Mouse (Mus musculus) liver, embryonic 11.5 days (tissue): ENCODE data around the gene Hist1h2ae. TPM values are rescaled to one million over a fixed set of nuclear protein-coding genes. Genes with fewer than 3 reads are reported as not detected.
A peak's percentile ranks its signal among the peaks of the same experiment; 100 is the strongest.

ENCODE experiments used
- ATAC-seq: fragments of 200-750 bp; cut with Nextera tagmentation; replicated peaks from 2 replicates; pipeline ENCODE4 v1.8.0; 2017; ENCODE audit warnings: moderate number of reproducible peaks, mild to moderate bottlenecking, moderate TSS enrichment, moderate library complexity; ENCODE audit not compliant: low FRiP score
- DNase-seq: peaks from one replicate; pipeline ENCODE4 v3.0.0-alpha.2; 2017; ENCODE audit warnings: low spot score
- H3K27ac ChIP-seq: fragments of 300-500 bp; sonication (generic); 2 replicates; pipeline ENCODE4 v1.5.1; 2014; ENCODE audit warnings: mild to moderate bottlenecking, low read depth, low read length, control low read depth
- H3K27me3 ChIP-seq: fragments of 300-500 bp; sonication (generic); replicated peaks from 2 replicates; pipeline ENCODE4 v1.6.1; 2014; ENCODE audit warnings: low read length, mixed read lengths; ENCODE audit not compliant: control insufficient read depth, insufficient read depth
- H3K36me3 ChIP-seq: fragments of 300-500 bp; sonication (generic); 2 replicates; pipeline ENCODE4 v1.6.1; 2014; ENCODE audit warnings: mild to moderate bottlenecking, low read length, moderate library complexity, mixed read lengths; ENCODE audit not compliant: control insufficient read depth, insufficient read depth
- H3K4me1 ChIP-seq: fragments of 300-500 bp; sonication (generic); replicated peaks from 2 replicates; pipeline ENCODE4 v1.6.1; 2014; ENCODE audit warnings: low read length, mixed read lengths; ENCODE audit not compliant: control insufficient read depth, insufficient read depth
- H3K4me2 ChIP-seq: fragments of 300-500 bp; sonication (generic); 2 replicates; pipeline ENCODE4 v1.6.1; 2014; ENCODE audit warnings: mild to moderate bottlenecking, control low read depth, moderate library complexity
- H3K4me3 ChIP-seq: fragments of 300-500 bp; sonication (generic); 2 replicates; pipeline ENCODE4 v1.5.1; 2014; ENCODE audit warnings: low read depth, low read length, control low read depth
- H3K9ac ChIP-seq: fragments of 300-500 bp; sonication (generic); 2 replicates; pipeline ENCODE4 v1.6.1; 2014; ENCODE audit warnings: low read depth, low read length, control low read depth
- H3K9me3 ChIP-seq: fragments of 300-500 bp; sonication (generic); 2 replicates; pipeline ENCODE4 v1.6.1; 2016; ENCODE audit warnings: low read length, inconsistent platforms, mixed read lengths; ENCODE audit not compliant: control insufficient read depth
- WGBS: fragments of 180-500 bp; shearing (Covaris S2); extraction: QIAGEN DNeasy Blood & Tissue Kit; methylation state at CpG from one replicate; pipeline ENCODE4 v1.1.7; 2014; 5-methylcytosine and 5-hydroxymethylcytosine counted together
- polyA plus RNA-seq: library from polyadenylated mRNA; unstranded; fragments of >200 nt; fragmentation: Nextera tagmentation; extraction: Ambion mirVana; gene quantifications from 2 replicates; pipeline ENCODE4 v1.2.1, GENCODE M21; 2014

The Hist1h2ae gene
- 61.3 and 62.9 TPM in 2 replicates for polyA plus RNA-seq

- H3K4me1 ChIP-seq = no peaks in the 10 kb centered on the region
- WGBS = 0% methylated on average over 18 of the region's 18 CpGs
- peak within 1 kb of the TSS; percentile 50 for H3K4me3 ChIP-seq
- peak within 1 kb of the TSS; percentile 79 for H3K9ac ChIP-seq
- DNase-seq (peak; percentile 77), ATAC-seq (peak; percentile 82)
- H3K36me3 ChIP-seq = no peaks in the 10 kb centered on the region
- peak within 1 kb of the TSS; percentile 73 for H3K4me2 ChIP-seq
- H3K27me3 ChIP-seq = no peaks in the 10 kb centered on the region
- H3K9me3 ChIP-seq = no peaks in the 10 kb centered on the region
- H3K27ac ChIP-seq = peak within 1 kb of the TSS; percentile 98
These were observed at the start of gene Hist1h2ae, which contains the start of gene Hist1h2bg for GRCm38 (mm10) chr13:23571022-23571503. Gene Hist1h2ae (minus strand): TSS chr13:23571220. Gene Hist1h2bg (plus strand): TSS chr13:23571396.

GRCm38 (mm10) chr13:23620056-23620732 lies 49.2 kb upstream of the Hist1h2ae start:
- H3K4me1 ChIP-seq = peaks cover 11% of the 10 kb centered on the region; the same call in 1 of the 2 replicates
- H3K27me3 ChIP-seq = no peaks in the 10 kb centered on the region
- 41% methylated on average over 12 of the region's 12 CpGs for WGBS
- H3K4me3 ChIP-seq = peak overlapping the region; percentile 68
- ATAC-seq = no peak
- H3K9ac ChIP-seq = peak overlapping the region; percentile 98
- no peak for DNase-seq
- no peaks in the 10 kb centered on the region for H3K36me3 ChIP-seq
- H3K9me3 ChIP-seq = no peaks in the 10 kb centered on the region
- H3K4me2 ChIP-seq = peak overlapping the region; percentile 96
- H3K27ac ChIP-seq = peak overlapping the region; percentile 100

DNA sequence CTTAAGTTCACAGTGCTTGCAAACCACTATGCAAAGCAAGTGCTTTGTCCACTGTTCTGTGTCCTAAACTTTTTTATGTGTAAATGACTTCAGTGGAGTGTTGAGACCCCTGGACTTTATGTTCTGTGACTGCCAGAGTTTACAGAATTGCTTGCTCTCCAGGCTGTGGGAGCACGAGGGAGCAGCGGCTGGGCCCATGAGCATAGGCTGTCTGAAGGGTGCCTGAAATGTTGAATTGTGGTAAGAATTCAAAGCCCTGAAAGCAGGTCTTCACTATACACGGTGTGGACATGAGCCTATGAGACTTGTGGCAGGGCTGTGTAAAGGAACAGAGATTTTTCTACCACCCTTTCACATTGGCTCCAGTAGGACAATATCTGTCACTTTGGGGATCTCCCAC lies 40.6 kb upstream of the Hist1h2ae start:
- H3K9me3 ChIP-seq = no peaks in the 10 kb centered on the region
- 83% methylated on average over 3 of the region's 3 CpGs for WGBS
- 0 out of 2 replicates have a peak, but pooled peaks cover 3% of the 10 kb centered on the region for H3K36me3 ChIP-seq
- no peaks in the 10 kb centered on the region for H3K27me3 ChIP-seq
- H3K9ac ChIP-seq = no peak overlapping the region
- peaks cover 8% of the 10 kb centered on the region; the same call in 1 of the 2 replicates for H3K4me1 ChIP-seq
- no peak overlapping the region for H3K4me3 ChIP-seq
- no peak for DNase-seq
- no peak overlapping the region for H3K27ac ChIP-seq
- ATAC-seq = no peak
- no peak overlapping the region for H3K4me2 ChIP-seq

DNA sequence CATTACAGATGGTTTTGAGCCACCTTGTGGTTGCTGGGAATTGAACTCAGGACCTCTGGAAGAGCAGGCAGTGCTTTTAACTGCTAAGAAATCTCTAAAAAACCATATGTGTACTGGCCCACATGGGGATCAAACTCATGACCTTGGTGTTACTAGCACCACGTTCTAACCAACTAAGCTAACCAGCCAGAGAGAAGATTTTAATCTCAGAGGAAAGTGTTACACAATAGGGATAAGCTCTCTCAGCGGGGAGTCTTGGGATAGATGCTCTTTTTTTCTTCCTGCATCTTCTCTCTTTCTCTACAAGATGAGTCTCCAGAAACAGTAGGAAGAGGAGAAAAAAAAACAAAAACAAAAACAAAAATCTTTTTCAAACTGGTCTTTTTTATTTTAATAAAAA lies 39.4 kb upstream of the Hist1h2ae start:
- peaks cover 8% of the 10 kb centered on the region; the same call in 1 of the 2 replicates for H3K4me1 ChIP-seq
- H3K27ac ChIP-seq = no peak overlapping the region
- H3K9ac ChIP-seq = no peak overlapping the region
- 61% methylated on average over 2 of the region's 2 CpGs for WGBS
- DNase-seq (no peak), ATAC-seq (no peak)
- no peak overlapping the region for H3K4me3 ChIP-seq
- H3K4me2 ChIP-seq = no peak overlapping the region
- H3K27me3 ChIP-seq = no peaks in the 10 kb centered on the region
- 0 out of 2 replicates have a peak, but pooled peaks cover 3% of the 10 kb centered on the region for H3K36me3 ChIP-seq
- H3K9me3 ChIP-seq = no peaks in the 10 kb centered on the region

DNA sequence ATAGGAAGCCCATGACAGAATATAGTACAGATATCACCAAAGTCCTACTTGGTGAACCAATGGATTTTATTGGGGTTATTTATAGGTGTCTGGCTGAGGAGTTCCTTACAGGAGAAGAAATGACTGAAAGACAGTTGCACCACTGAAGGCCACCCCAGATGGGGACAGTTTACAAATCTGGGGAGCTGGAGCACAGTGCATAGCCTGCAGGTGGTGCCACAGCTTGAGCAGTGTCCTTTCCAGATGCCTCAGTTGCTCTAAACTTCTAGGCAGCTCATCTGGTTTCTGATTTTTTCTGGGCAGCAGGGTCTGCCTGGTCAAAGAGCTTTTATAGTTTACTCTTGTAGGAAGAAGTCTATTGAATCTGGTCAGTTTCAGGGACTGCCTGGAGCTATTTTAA lies 38.8 kb upstream of the Hist1h2ae start:
- Histone ChIP-seq H3K9me3 (no peaks in the 10 kb centered on the region), H3K4me2 (no peak overlapping the region), H3K4me1 (peaks cover 8% of the 10 kb centered on the region; the same call in 1 of the 2 replicates), H3K36me3 (0 out of 2 replicates have a peak, but pooled peaks cover 3% of the 10 kb centered on the region), H3K27me3 (no peaks in the 10 kb centered on the region), H3K27ac (0 out of 2 replicates have a peak overlapping the region, but pooled peaks have one; percentile 41), H3K9ac (no peak overlapping the region), H3K4me3 (no peak overlapping the region)
- ATAC-seq (no peak), DNase-seq (no peak)

DNA sequence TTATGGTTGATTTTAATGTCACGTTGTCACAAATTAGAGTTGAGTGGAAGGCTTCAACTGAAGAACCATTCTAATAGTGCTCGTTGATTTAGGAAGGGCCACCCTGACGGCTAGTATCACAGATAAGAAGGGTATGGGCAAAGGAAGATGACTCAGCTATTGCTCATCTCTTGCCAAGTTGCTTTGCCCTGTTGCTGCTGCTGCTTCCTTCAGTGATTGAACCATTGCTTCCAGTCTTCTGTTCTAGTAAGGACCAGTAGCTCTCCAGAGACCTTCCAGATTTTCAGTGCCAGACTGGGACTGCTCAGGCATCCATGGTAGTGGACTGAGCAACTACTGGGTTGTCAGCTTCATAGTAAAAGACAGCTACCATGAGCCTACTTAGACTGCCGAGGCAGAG lies 38.2 kb upstream of the Hist1h2ae start:
- Histone ChIP-seq H3K9ac (no peak overlapping the region), H3K4me3 (no peak overlapping the region), H3K27ac (no peak overlapping the region), H3K4me2 (no peak overlapping the region), H3K4me1 (peaks cover 8% of the 10 kb centered on the region; the same call in 1 of the 2 replicates), H3K36me3 (0 out of 2 replicates have a peak, but pooled peaks cover 3% of the 10 kb centered on the region), H3K27me3 (no peaks in the 10 kb centered on the region), H3K9me3 (no peaks in the 10 kb centered on the region)
- DNase-seq (no peak), ATAC-seq (peak; percentile 73)
- WGBS = 49% methylated on average over 4 of the region's 4 CpGs

GRCm38 (mm10) chr13:23605052-23605451 lies 34.0 kb upstream of the Hist1h2ae start:
- 83% methylated on average over 3 of the region's 3 CpGs for WGBS
- Histone ChIP-seq H3K27ac (no peak overlapping the region), H3K4me2 (no peak overlapping the region)

GRCm38 (mm10) chr13:23604452-23604851 lies 33.4 kb upstream of the Hist1h2ae start:
- DNase-seq = no peak
- Histone ChIP-seq H3K36me3 (no peaks in the 10 kb centered on the region), H3K9ac (no peak overlapping the region), H3K4me3 (no peak overlapping the region), H3K27me3 (no peaks in the 10 kb centered on the region), H3K9me3 (no peaks in the 10 kb centered on the region), H3K4me2 (no peak overlapping the region), H3K27ac (no peak overlapping the region), H3K4me1 (peaks cover 2% of the 10 kb centered on the region; the same call in 1 of the 2 replicates)
- 86% methylated on average over 3 of the region's 3 CpGs for WGBS
- no peak for ATAC-seq

More at GRCm38 (mm10) chr13:23605052-23605451, 34.0 kb upstream of the Hist1h2ae start:
- H3K36me3 ChIP-seq = no peaks in the 10 kb centered on the region
- no peaks in the 10 kb centered on the region for H3K27me3 ChIP-seq
- no peaks in the 10 kb centered on the region for H3K9me3 ChIP-seq
- H3K4me1 ChIP-seq = peaks cover 7% of the 10 kb centered on the region; the same call in 1 of the 2 replicates
- H3K4me3 ChIP-seq = no peak overlapping the region
- no peak overlapping the region for H3K9ac ChIP-seq
- ATAC-seq (no peak), DNase-seq (no peak)
